Mouse (Mus musculus) hindbrain, embryonic 10.5 days (tissue): ENCODE data around the gene Wnt16. TPM values are rescaled to one million over a fixed set of nuclear protein-coding genes. Genes with fewer than 3 reads are reported as not detected.
A peak's percentile ranks its signal among the peaks of the same experiment; 100 is the strongest.

ENCODE experiments used
- DNase-seq: peaks from one replicate; pipeline ENCODE4 v3.0.0-alpha.2; 2017; ENCODE audit warnings: low spot score
- H3K27ac ChIP-seq: fragments of 300-500 bp; sonication (generic); 2 replicates; pipeline ENCODE4 v1.5.1; 2016; ENCODE audit warnings: mild to moderate bottlenecking, moderate library complexity
- H3K27me3 ChIP-seq: fragments of 300-500 bp; sonication (generic); 2 replicates; pipeline ENCODE4 v1.6.1; 2016; ENCODE audit warnings: mild to moderate bottlenecking; ENCODE audit not compliant: poor library complexity, insufficient read depth, severe bottlenecking
- H3K36me3 ChIP-seq: fragments of 300-500 bp; sonication (generic); 2 replicates; pipeline ENCODE4 v1.6.1; 2016; ENCODE audit warnings: mild to moderate bottlenecking, moderate library complexity
- H3K4me1 ChIP-seq: fragments of 300-500 bp; sonication (generic); replicated peaks from 2 replicates; pipeline ENCODE4 v1.6.1; 2016; ENCODE audit warnings: mild to moderate bottlenecking
- H3K4me3 ChIP-seq: fragments of 300-500 bp; sonication (generic); 2 replicates; pipeline ENCODE4 v1.5.1; 2016; ENCODE audit warnings: mild to moderate bottlenecking, moderate library complexity
- H3K9me3 ChIP-seq: fragments of 300-500 bp; sonication (generic); 2 replicates; pipeline ENCODE4 v1.6.1; 2016; ENCODE audit warnings: mild to moderate bottlenecking, moderate library complexity
- WGBS: fragments of 180-500 bp; shearing (Covaris S2); methylation state at CpG from one replicate; pipeline ENCODE4 v1.1.7; 2016; 5-methylcytosine and 5-hydroxymethylcytosine counted together
- polyA plus RNA-seq: library from polyadenylated mRNA; unstranded; fragments of >200 nt; fragmentation: Nextera tagmentation; extraction: Ambion mirVana; gene quantifications from 2 replicates; pipeline ENCODE4 v1.2.1, GENCODE M21; 2016

Gene Wnt16
- polyA plus RNA-seq, 1 experiment from 2014 or later: 0.50 TPM

- no peak overlapping the region for H3K4me3 ChIP-seq
- H3K9me3 ChIP-seq: no peaks in the 10 kb centered on the region
- DNase-seq: no peak
- no peaks in the 10 kb centered on the region for H3K36me3 ChIP-seq
- 0 out of 2 replicates have a peak, but pooled peaks cover 5% of the 10 kb centered on the region for H3K4me1 ChIP-seq
- H3K27ac ChIP-seq: no peak overlapping the region
- H3K27me3 ChIP-seq: peaks cover 13% of the 10 kb centered on the region
- 90% methylated on average over 4 of the region's 4 CpGs for WGBS
Observed at GRCm38 (mm10) chr6:22282405-22282804, 5.6 kb upstream of the Wnt16 start.

- peaks cover 74% of the 10 kb centered on the region for H3K27me3 ChIP-seq
- under 1% methylated on average over 38 of the region's 38 CpGs for WGBS
- peak; percentile 61 for DNase-seq
Observed at GRCm38 (mm10) chr6:22288737-22289460, 872 bp downstream of the Wnt16 start.

DNA sequence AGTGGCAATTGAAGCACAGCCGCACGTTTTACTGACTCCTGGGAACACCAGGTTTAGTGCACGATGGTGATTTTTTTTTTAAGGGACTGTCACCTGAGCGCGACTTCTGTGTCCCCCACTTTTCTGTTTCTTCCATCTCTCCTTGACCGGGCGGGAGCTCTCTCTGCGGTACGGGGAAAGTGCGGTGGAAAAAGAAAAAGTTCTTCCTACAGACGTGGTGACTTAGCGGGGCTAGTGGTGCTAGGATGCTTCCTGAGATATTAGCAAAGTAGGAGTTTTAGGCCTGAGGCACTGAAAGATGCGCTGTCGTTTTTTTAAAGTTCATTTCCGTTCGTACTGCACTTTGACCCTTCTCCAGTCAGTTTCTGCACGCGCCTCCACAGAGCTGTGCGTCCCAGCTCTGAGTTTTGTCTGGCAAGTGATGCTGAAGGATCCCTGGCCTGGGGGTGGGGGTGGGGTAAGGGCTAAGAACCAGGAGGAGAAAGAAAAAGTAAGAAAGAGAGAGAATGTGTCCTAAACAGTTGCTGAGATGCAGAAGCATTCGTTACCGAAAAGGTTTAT lies 1.5 kb downstream of the Wnt16 start:
- H3K4me3 ChIP-seq: peak overlapping the region; percentile 56
- H3K36me3 ChIP-seq: no peaks in the 10 kb centered on the region
- WGBS: 2% methylated on average over 21 of the region's 21 CpGs
- H3K27ac ChIP-seq: no peak overlapping the region
- H3K4me1 ChIP-seq: peaks cover 22% of the 10 kb centered on the region
- H3K9me3 ChIP-seq: no peaks in the 10 kb centered on the region
- peaks cover 76% of the 10 kb centered on the region for H3K27me3 ChIP-seq
- peak; percentile 46 for DNase-seq

More at GRCm38 (mm10) chr6:22288737-22289460, 872 bp downstream of the Wnt16 start:
- no peak overlapping the region for H3K27ac ChIP-seq
- peak overlapping the region; percentile 56 for H3K4me3 ChIP-seq
- no peaks in the 10 kb centered on the region for H3K9me3 ChIP-seq
- H3K4me1 ChIP-seq: peaks cover 22% of the 10 kb centered on the region
- H3K36me3 ChIP-seq: no peaks in the 10 kb centered on the region

DNA sequence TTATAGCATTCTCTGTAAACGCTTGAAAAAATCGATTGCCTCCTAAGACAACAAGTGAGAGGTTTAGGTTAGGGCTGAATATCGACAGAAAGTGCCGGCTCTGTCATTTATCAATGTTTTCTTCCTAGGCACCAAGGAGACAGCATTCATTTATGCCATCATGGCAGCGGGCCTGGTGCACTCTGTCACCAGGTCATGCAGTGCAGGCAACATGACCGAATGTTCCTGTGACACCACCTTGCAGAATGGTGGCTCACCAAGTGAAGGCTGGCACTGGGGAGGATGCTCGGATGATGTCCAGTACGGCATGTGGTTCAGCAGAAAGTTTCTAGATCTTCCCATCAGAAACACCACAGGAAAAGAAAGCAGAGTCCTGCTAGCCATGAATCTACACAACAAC lies 2.8 kb downstream of the Wnt16 start:
- H3K27ac ChIP-seq: no peak overlapping the region
- WGBS: 74% methylated on average over 8 of the region's 8 CpGs
- peaks cover 80% of the 10 kb centered on the region for H3K27me3 ChIP-seq
- no peaks in the 10 kb centered on the region for H3K9me3 ChIP-seq
- H3K4me3 ChIP-seq: no peak overlapping the region
- no peaks in the 10 kb centered on the region for H3K36me3 ChIP-seq
- DNase-seq: no peak
- peaks cover 22% of the 10 kb centered on the region for H3K4me1 ChIP-seq

GRCm38 (mm10) chr6:22292056-22292455 lies 4.0 kb downstream of the Wnt16 start:
- 41% methylated on average over 4 of the region's 4 CpGs for WGBS

GRCm38 (mm10) chr6:22293922-22294321 lies 5.9 kb downstream of the Wnt16 start:
- H3K9me3 ChIP-seq: no peaks in the 10 kb centered on the region
- H3K27me3 ChIP-seq: peaks cover 63% of the 10 kb centered on the region
- H3K4me3 ChIP-seq: no peak overlapping the region
- WGBS: 45% methylated on average over 3 of the region's 3 CpGs
- H3K27ac ChIP-seq: no peak overlapping the region
- peaks cover 9% of the 10 kb centered on the region for H3K4me1 ChIP-seq
- no peaks in the 10 kb centered on the region for H3K36me3 ChIP-seq
- no peak for DNase-seq

More at GRCm38 (mm10) chr6:22292056-22292455, 4.0 kb downstream of the Wnt16 start:
- Histone ChIP-seq H3K4me1 (peaks cover 22% of the 10 kb centered on the region), H3K36me3 (no peaks in the 10 kb centered on the region), H3K27ac (no peak overlapping the region), H3K27me3 (peaks cover 75% of the 10 kb centered on the region), H3K4me3 (no peak overlapping the region), H3K9me3 (no peaks in the 10 kb centered on the region)
- no peak for DNase-seq

GRCm38 (mm10) chr6:22297028-22297427 lies 9.0 kb downstream of the Wnt16 start:
- H3K4me1 ChIP-seq: no peaks in the 10 kb centered on the region
- H3K27ac ChIP-seq: no peak overlapping the region
- H3K9me3 ChIP-seq: no peaks in the 10 kb centered on the region
- peaks cover 32% of the 10 kb centered on the region for H3K27me3 ChIP-seq
- no peak for DNase-seq
- 85% methylated on average over 6 of the region's 6 CpGs for WGBS
- no peak overlapping the region for H3K4me3 ChIP-seq
- H3K36me3 ChIP-seq: no peaks in the 10 kb centered on the region

GRCm38 (mm10) chr6:22298059-22298458 lies 10.0 kb downstream of the Wnt16 start:
- DNase-seq: no peak
- 62% methylated on average over 14 of the region's 14 CpGs for WGBS
- H3K27me3 ChIP-seq: peaks cover 25% of the 10 kb centered on the region; the same call in 1 of the 2 replicates
- no peak overlapping the region for H3K4me3 ChIP-seq
- H3K36me3 ChIP-seq: no peaks in the 10 kb centered on the region
- H3K9me3 ChIP-seq: no peaks in the 10 kb centered on the region
- H3K27ac ChIP-seq: no peak overlapping the region
- no peaks in the 10 kb centered on the region for H3K4me1 ChIP-seq

- peaks cover 19% of the 10 kb centered on the region for H3K36me3 ChIP-seq
- no peaks in the 10 kb centered on the region for H3K9me3 ChIP-seq
- 59% methylated on average over 13 of the region's 13 CpGs for WGBS
- H3K27ac ChIP-seq: no peak overlapping the region
- peak; percentile 70 for DNase-seq
- H3K4me1 ChIP-seq: no peaks in the 10 kb centered on the region
- H3K27me3 ChIP-seq: no peaks in the 10 kb centered on the region
- H3K4me3 ChIP-seq: no peak overlapping the region
Observed at GRCm38 (mm10) chr6:22325364-22326072, 37.5 kb downstream of the Wnt16 start.

- 88% methylated on average over 4 of the region's 4 CpGs for WGBS
Observed at GRCm38 (mm10) chr6:22326289-22326688, 38.3 kb downstream of the Wnt16 start.

DNA sequence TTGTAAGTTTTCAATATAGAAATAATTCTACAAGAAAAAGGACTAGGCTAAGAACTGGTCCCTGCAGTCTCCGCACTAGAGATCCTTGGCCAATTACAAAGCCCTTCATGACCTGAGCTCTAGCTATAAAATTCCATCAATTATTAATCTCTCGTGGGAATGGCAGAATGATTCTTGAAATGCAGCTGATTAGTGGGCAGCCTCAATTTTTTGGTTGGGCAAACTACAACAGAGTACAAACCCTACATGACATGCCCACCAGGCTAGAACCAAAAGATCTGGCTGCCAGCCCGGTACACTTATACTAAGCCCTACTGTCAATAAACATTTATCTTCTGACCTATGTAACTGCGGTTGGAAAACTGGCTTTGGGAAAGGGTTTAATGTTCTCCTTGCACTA lies 39.1 kb downstream of the Wnt16 start:
- Histone ChIP-seq H3K27ac (no peak overlapping the region), H3K36me3 (peaks cover 8% of the 10 kb centered on the region), H3K4me1 (no peaks in the 10 kb centered on the region), H3K27me3 (no peaks in the 10 kb centered on the region), H3K9me3 (no peaks in the 10 kb centered on the region), H3K4me3 (no peak overlapping the region)
- WGBS: 85% methylated on average over 4 of the region's 4 CpGs
- no peak for DNase-seq

More at GRCm38 (mm10) chr6:22326289-22326688, 38.3 kb downstream of the Wnt16 start:
- Histone ChIP-seq H3K27ac (no peak overlapping the region), H3K27me3 (no peaks in the 10 kb centered on the region), H3K4me3 (no peak overlapping the region), H3K36me3 (peaks cover 13% of the 10 kb centered on the region), H3K9me3 (no peaks in the 10 kb centered on the region), H3K4me1 (no peaks in the 10 kb centered on the region)
- no peak for DNase-seq

DNA sequence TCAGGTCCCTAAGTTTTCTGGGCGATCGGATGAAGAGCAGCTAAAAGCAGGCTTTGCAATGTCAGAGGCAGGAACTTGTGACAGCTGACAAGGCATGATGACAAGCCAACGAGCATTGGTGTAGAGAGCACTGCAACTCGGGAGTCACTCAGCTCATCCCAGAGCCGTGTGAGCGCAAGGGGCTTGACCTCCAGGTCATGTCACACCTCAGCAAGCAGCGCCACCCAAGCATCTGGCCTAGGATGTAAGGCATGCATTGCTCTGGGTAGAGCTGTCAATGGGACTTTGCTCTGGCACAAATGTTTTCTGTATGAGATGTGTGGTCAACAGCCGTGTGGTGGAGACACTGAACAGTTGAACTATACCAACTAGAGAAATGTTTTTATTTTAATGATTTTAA lies 39.9 kb downstream of the Wnt16 start:
- WGBS: 66% methylated on average over 8 of the region's 8 CpGs
- no peaks in the 10 kb centered on the region for H3K9me3 ChIP-seq
- H3K36me3 ChIP-seq: peaks cover 8% of the 10 kb centered on the region
- no peaks in the 10 kb centered on the region for H3K4me1 ChIP-seq
- H3K27me3 ChIP-seq: no peaks in the 10 kb centered on the region
- no peak overlapping the region for H3K27ac ChIP-seq
- no peak for DNase-seq
- no peak overlapping the region for H3K4me3 ChIP-seq
